Mouse (Mus musculus) forebrain, embryonic 15.5 days (tissue): Measurements from ENCODE around the gene Gm26938. TPM values are rescaled to one million over a fixed set of nuclear protein-coding genes. Genes with fewer than 3 reads are reported as not detected.

Experiments used
- ATAC-seq: fragments of 200-750 bp; cut with Nextera tagmentation; replicated peaks from 2 replicates; pipeline ENCODE4 v1.8.0; 2017; ENCODE audit warnings: mild to moderate bottlenecking, moderate TSS enrichment, moderate library complexity
- H3K27ac ChIP-seq: fragments of 300-500 bp; sonication (generic); replicated peaks from 2 replicates; pipeline ENCODE4 v1.5.1; 2015; ENCODE audit warnings: mild to moderate bottlenecking, inconsistent platforms
- H3K27me3 ChIP-seq: fragments of 300-500 bp; sonication (generic); 2 replicates; pipeline ENCODE4 v1.6.1; 2015; ENCODE audit warnings: inconsistent platforms
- H3K36me3 ChIP-seq: fragments of 300-500 bp; sonication (generic); 2 replicates; pipeline ENCODE4 v1.6.1; 2015; ENCODE audit warnings: mild to moderate bottlenecking, inconsistent platforms
- H3K4me1 ChIP-seq: fragments of 300-500 bp; sonication (generic); 2 replicates; pipeline ENCODE4 v1.6.1; 2015; ENCODE audit warnings: inconsistent platforms
- H3K4me2 ChIP-seq: fragments of 300-500 bp; sonication (generic); replicated peaks from 2 replicates; pipeline ENCODE4 v1.6.1; 2015; ENCODE audit warnings: mild to moderate bottlenecking, inconsistent platforms
- H3K4me3 ChIP-seq: fragments of 300-500 bp; sonication (generic); 2 replicates; pipeline ENCODE4 v1.5.1; 2015; ENCODE audit warnings: mild to moderate bottlenecking, inconsistent platforms
- H3K9ac ChIP-seq: fragments of 300-500 bp; sonication (generic); replicated peaks from 2 replicates; pipeline ENCODE4 v1.6.1; 2015; ENCODE audit warnings: mild to moderate bottlenecking, inconsistent platforms
- H3K9me3 ChIP-seq: fragments of 300-500 bp; sonication (generic); 2 replicates; pipeline ENCODE4 v1.6.1; 2016; ENCODE audit warnings: inconsistent platforms
- WGBS: fragments of 180-500 bp; shearing (Covaris S2); methylation state at CpG from one replicate; pipeline ENCODE4 v1.1.7; 2015; ENCODE audit warnings: mixed read lengths; 5-methylcytosine and 5-hydroxymethylcytosine counted together
- polyA plus RNA-seq: library from polyadenylated mRNA; unstranded; fragments of >200 nt; fragmentation: Nextera tagmentation; extraction: Ambion mirVana; gene quantifications from 2 replicates; pipeline ENCODE4 v1.2.1, GENCODE M21; 2015

The Gm26938 gene
- polyA plus RNA-seq, 1 experiment from 2014 or later = not detected

DNA sequence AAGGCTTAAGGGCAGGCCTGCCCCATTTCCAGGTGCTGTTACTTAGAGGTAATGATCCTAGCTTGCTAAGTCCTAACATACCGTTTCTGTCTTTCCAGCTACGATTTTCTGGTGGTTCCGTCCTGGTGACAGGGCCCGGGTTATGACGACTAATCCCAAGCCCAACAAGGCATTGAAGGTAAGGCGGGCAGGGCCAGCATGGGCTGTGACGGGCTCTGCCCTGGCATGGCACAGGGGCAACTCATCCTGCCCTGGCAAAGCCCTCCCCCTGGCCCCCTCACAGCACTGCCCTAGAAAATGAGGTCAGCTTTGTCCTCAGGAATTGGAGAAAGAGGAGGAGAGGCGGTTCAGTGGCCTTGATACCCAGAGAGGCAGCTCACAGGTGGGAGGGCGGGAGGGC lies 27.2 kb downstream of the Gm26938 start:
- H3K36me3 ChIP-seq = peaks cover 13% of the 10 kb centered on the region
- WGBS = 86% methylated on average over 9 of the region's 9 CpGs
- H3K27me3 ChIP-seq = no peaks in the 10 kb centered on the region
- no peaks in the 10 kb centered on the region for H3K9me3 ChIP-seq
- no peak for ATAC-seq
- H3K4me1 ChIP-seq = peaks cover 48% of the 10 kb centered on the region
- 0 out of 2 replicates have a peak overlapping the region, but pooled peaks have one; percentile 11 for H3K9ac ChIP-seq
- H3K27ac ChIP-seq = peak overlapping the region; percentile 91
- no peak overlapping the region for H3K4me3 ChIP-seq
- peak overlapping the region; percentile 54; the same call in 1 of the 2 replicates for H3K4me2 ChIP-seq

DNA sequence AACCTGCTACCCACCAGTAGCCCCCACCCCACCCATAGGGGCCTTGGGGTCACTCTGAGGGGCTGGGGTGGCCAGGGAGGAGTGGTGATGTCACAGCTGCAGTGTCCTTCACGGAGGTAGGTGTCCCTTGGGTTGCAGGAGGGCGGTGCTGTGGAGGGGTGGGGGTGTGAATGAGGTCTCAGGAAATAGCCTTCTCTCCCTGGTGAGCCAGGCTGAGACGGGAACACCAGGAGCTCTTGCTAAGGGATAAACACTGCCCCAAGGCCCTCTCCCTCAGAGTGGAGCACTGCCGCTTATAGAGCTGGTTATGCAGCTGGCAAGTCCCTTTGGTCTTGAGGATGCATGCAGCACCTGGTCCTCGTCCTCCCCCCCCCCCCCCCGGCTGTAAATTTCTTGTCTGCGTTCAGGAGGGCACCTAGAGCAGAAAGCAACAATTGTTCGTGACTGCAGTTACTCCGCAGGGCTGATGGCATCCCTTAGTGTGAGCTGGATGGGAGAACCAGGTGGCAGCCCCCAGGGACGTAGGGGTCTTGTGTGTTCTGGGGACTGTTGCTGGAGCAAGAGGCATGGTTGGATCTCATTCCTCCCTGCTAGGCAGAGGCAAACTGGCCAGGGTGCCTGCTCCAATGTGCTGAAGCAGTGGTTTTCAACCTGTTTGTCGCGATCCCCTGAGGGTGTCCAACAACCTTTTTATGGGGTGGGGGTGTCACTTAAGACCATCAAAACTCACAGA lies 27.9 kb downstream of the Gm26938 start:
- ATAC-seq = peak; percentile 49
- H3K9ac ChIP-seq = peak overlapping the region; percentile 42
- peak overlapping the region; percentile 34 for H3K4me3 ChIP-seq
- no peaks in the 10 kb centered on the region for H3K9me3 ChIP-seq
- H3K4me2 ChIP-seq = peak overlapping the region; percentile 54
- H3K36me3 ChIP-seq = peaks cover 13% of the 10 kb centered on the region
- no peaks in the 10 kb centered on the region for H3K27me3 ChIP-seq
- H3K27ac ChIP-seq = peak overlapping the region; percentile 91
- WGBS = 35% methylated on average over 12 of the region's 12 CpGs
- peaks cover 42% of the 10 kb centered on the region for H3K4me1 ChIP-seq

DNA sequence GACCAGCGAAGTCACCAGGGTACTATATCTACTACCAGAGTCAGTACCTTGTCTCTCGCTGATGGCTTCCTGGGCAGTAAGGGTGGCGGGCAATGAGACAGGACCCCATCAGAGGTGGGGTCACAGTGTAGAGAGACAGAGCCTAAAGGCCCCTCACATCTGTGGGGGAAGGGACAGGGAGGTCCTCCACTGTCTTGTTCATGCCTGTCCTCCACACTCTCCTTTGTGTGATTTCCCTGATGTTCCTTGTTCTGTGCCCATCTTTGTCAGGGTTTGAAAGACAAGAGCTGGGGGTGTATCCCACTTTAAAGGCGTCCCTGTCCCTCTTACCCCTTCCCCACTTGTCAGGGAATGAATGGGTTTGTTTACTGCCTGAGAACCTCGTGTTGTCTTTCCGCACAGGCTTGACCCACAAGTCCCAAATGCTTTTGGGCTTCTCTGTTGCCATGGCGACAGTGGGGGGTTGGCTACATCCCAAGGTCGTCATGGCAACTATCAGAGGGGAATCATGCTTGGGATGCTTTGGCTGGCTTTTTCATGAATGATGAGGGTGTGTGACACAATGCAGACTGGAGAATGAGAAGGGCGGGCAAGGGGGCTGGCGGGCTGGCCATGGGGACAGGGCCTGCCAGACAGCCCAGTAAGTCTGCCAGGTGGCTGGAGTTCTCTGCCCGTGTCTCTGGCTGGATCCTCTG lies 28.6 kb downstream of the Gm26938 start:
- Histone ChIP-seq H3K4me3 (peak overlapping the region; percentile 34), H3K36me3 (peaks cover 13% of the 10 kb centered on the region), H3K9ac (peak overlapping the region; percentile 42), H3K4me1 (peaks cover 49% of the 10 kb centered on the region), H3K27me3 (no peaks in the 10 kb centered on the region), H3K4me2 (peak overlapping the region; percentile 54), H3K27ac (peak overlapping the region; percentile 91), H3K9me3 (no peaks in the 10 kb centered on the region)
- ATAC-seq = peak; percentile 89
- 14% methylated on average over 11 of the region's 11 CpGs for WGBS

DNA sequence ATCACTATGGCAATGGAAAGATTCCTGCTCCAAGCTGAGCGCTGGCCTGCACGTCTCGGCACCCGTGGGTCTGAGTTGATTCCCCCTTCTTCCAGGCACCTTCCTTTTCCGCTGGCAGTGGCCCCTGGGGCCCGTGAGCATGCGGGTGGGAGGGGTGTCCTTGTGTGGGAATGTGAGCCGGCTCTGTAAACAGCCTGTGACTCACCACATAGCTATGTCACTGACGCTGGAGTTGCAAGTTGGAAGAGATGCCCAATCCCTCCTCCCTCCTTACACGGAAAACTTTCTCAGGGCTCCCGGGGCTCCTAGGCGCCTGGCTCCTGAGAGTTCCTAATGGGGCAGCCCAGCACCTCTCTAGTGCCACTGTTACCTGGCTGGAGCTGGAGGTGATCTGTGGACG lies 29.3 kb downstream of the Gm26938 start:
- no peak overlapping the region for H3K9ac ChIP-seq
- H3K4me1 ChIP-seq = peaks cover 56% of the 10 kb centered on the region
- H3K36me3 ChIP-seq = peaks cover 13% of the 10 kb centered on the region
- peak overlapping the region; percentile 91 for H3K27ac ChIP-seq
- no peak overlapping the region for H3K4me3 ChIP-seq
- H3K4me2 ChIP-seq = peak overlapping the region; percentile 54
- H3K9me3 ChIP-seq = no peaks in the 10 kb centered on the region
- no peaks in the 10 kb centered on the region for H3K27me3 ChIP-seq
- ATAC-seq = peak; percentile 15
- WGBS = 14% methylated on average over 13 of the region's 13 CpGs

- no peak for ATAC-seq
- 70% methylated on average over 9 of the region's 9 CpGs for WGBS
- no peak overlapping the region for H3K4me3 ChIP-seq
- H3K36me3 ChIP-seq = peaks cover 11% of the 10 kb centered on the region
- no peaks in the 10 kb centered on the region for H3K27me3 ChIP-seq
- peak overlapping the region; percentile 91; the same call in 1 of the 2 replicates for H3K27ac ChIP-seq
- no peaks in the 10 kb centered on the region for H3K9me3 ChIP-seq
- H3K9ac ChIP-seq = no peak overlapping the region
- H3K4me1 ChIP-seq = peaks cover 60% of the 10 kb centered on the region
- H3K4me2 ChIP-seq = no peak overlapping the region
Measured at GRCm38 (mm10) chr5:139796001-139796620, 30.1 kb downstream of the Gm26938 start.

DNA sequence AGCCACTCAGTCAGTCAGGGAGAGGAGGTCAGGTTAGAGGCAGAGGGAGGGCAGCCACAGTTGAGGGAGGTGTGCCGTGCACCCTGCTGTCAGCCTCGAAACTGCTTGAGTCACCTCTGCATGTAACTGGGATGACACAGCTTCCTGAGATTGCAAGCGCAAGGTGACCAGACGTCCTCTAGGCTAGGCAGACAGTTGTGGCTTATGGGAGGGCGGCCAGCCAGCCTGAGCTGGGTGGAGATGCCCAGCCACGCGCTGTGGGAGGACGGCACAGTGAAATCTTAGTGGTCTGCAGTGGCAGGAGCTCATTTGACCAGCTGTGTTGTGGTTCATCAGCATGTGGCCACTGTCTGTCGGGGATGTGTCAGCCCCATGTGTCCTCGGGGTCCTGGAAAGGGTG lies 31.3 kb downstream of the Gm26938 start:
- Histone ChIP-seq H3K9ac (no peak overlapping the region), H3K4me3 (no peak overlapping the region), H3K4me1 (peaks cover 63% of the 10 kb centered on the region), H3K4me2 (no peak overlapping the region), H3K36me3 (peaks cover under 1% of the 10 kb centered on the region; the same call in 1 of the 2 replicates), H3K9me3 (no peaks in the 10 kb centered on the region), H3K27ac (no peak overlapping the region), H3K27me3 (no peaks in the 10 kb centered on the region)
- no peak for ATAC-seq
- 81% methylated on average over 10 of the region's 10 CpGs for WGBS

DNA sequence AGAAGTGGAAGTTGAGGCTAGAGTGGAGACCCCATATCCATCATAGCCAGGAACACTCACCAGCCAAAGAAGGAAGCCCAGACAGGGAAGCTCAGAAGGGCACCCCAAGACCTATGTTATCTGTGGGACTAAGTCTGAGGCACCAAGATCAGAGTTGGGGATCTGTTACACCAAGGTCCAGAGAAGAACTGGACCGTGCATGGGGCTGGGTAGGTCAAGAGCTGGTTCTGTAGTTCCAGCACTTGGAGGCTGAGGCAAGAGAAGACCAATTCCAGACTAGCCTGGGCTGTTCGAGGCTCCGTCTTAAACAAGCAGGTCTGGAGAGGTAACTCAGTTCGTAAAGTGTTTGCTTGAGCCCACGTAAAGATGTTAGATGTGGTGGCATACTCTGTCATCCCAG lies 32.1 kb downstream of the Gm26938 start:
- peaks cover 59% of the 10 kb centered on the region for H3K4me1 ChIP-seq
- H3K9ac ChIP-seq = no peak overlapping the region
- no peak overlapping the region for H3K4me2 ChIP-seq
- ATAC-seq = no peak
- no peaks in the 10 kb centered on the region for H3K36me3 ChIP-seq
- H3K4me3 ChIP-seq = no peak overlapping the region
- no peaks in the 10 kb centered on the region for H3K27me3 ChIP-seq
- H3K27ac ChIP-seq = no peak overlapping the region
- no peaks in the 10 kb centered on the region for H3K9me3 ChIP-seq
- WGBS = 89% methylated on average over 5 of the region's 5 CpGs

DNA sequence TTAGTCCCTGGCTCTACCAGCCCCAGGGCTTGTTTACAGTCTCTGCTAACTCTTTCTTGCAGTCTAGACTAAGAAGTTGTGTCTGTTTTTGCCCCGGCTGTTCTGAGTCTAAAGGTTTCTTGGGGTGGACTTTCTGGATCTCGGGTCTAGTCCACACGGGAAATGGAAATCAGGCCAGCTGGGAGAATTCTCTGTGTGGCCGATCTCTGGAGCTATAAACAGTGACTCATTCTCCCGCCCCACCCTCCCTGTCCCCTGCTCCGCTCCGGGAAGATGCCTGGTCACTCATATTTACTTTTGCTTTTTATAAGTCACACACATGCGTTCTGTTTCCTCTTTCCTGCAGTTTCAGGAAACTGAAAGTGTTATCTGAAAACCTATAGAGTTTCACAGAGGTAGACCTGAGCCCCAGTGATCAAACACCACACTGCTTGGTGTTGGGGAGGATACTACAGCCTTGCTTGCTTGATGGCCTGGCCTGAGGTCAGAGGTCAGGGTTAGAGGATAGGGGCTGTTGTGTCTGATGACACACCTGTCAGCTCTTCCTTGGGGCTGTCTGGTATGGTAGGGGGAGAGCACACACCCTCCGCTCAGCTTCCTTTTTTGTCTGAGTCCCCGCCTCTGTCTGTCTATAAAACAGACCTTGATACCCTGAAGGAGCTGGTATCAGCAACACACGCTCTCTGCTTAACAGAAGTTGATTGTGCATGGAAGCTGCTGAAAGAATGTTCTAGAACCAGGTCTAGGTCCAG lies 32.7 kb downstream of the Gm26938 start:
- H3K27me3 ChIP-seq = no peaks in the 10 kb centered on the region

DNA sequence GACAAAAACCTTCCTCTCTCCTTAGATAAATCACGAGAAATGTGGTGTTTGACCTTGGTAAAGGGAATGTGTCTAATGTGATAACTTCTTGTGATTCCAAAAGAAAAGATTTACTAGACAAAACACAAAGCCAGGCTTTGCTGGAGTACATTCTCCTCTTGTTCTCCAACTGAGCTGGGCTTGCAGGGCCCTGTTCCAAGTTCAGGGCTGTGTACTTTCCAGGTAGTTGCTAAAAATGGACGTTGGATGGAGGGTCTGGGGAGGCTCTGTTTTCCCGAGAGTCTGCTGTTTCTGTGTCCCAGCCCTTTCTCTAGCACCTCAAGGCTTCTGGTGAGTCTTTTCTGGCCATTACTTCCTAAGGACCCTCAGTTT lies 33.3 kb downstream of the Gm26938 start:
- Histone ChIP-seq H3K27me3 (no peaks in the 10 kb centered on the region), H3K4me3 (no peak overlapping the region), H3K4me2 (no peak overlapping the region), H3K9ac (no peak overlapping the region), H3K27ac (no peak overlapping the region), H3K36me3 (no peaks in the 10 kb centered on the region), H3K4me1 (peaks cover 47% of the 10 kb centered on the region), H3K9me3 (no peaks in the 10 kb centered on the region)
- 65% methylated on average over 3 of the region's 3 CpGs for WGBS
- no peak for ATAC-seq

More for the DNA sequence above, 32.7 kb downstream of the Gm26938 start:
- WGBS = 68% methylated on average over 11 of the region's 11 CpGs
- no peak overlapping the region for H3K9ac ChIP-seq
- no peak overlapping the region for H3K4me3 ChIP-seq
- no peaks in the 10 kb centered on the region for H3K36me3 ChIP-seq
- no peak for ATAC-seq
- no peak overlapping the region for H3K4me2 ChIP-seq
- H3K27ac ChIP-seq = no peak overlapping the region
- H3K9me3 ChIP-seq = no peaks in the 10 kb centered on the region
- H3K4me1 ChIP-seq = peaks cover 52% of the 10 kb centered on the region

GRCm38 (mm10) chr5:139792159-139792775 lies 33.9 kb downstream of the Gm26938 start:
- H3K27ac ChIP-seq = no peak overlapping the region
- 17% methylated on average over 11 of the region's 11 CpGs for WGBS

More at GRCm38 (mm10) chr5:139792159-139792775, 33.9 kb downstream of the Gm26938 start:
- Histone ChIP-seq H3K9me3 (no peaks in the 10 kb centered on the region), H3K4me1 (peaks cover 40% of the 10 kb centered on the region), H3K4me3 (peak overlapping the region; percentile 59), H3K9ac (peak overlapping the region; percentile 55), H3K36me3 (no peaks in the 10 kb centered on the region), H3K4me2 (peak overlapping the region; percentile 99), H3K27me3 (no peaks in the 10 kb centered on the region)
- ATAC-seq = no peak
